Mouse (Mus musculus) G1E (cell line): ENCODE data around the gene Wfikkn2. TPM values are rescaled to one million over a fixed set of nuclear protein-coding genes. Genes with fewer than 3 reads are reported as not detected.

Source experiments
- ATAC-seq: 2 replicates; pipeline ENCODE4 v1.8.0; 2016; ENCODE audit warnings: mild to moderate bottlenecking; ENCODE audit not compliant: insufficient number of reproducible peaks, poor library complexity, low FRiP score, severe bottlenecking; ENCODE audit errors: extremely low read depth
- DNase-seq: peaks from one replicate; pipeline ENCODE4 v3.0.0; 2012; ENCODE audit warnings: low spot score
- H3K27me3 ChIP-seq: 2 replicates; pipeline ENCODE4 v1.6.1; 2012; ENCODE audit warnings: mild to moderate bottlenecking, low read length, inconsistent platforms; ENCODE audit not compliant: insufficient read depth
- H3K36me3 ChIP-seq: replicated peaks from 2 replicates; pipeline ENCODE3; 2012; ENCODE audit warnings: mild to moderate bottlenecking, inconsistent platforms
- H3K4me1 ChIP-seq: 2 replicates; pipeline ENCODE4 v1.6.1; 2012; ENCODE audit warnings: low read depth, low read length, inconsistent platforms, mixed read lengths; ENCODE audit not compliant: insufficient read depth
- H3K4me3 ChIP-seq: 2 replicates; pipeline ENCODE4 v1.5.1; 2012; ENCODE audit warnings: low read depth, mild to moderate bottlenecking, inconsistent platforms, low read length, moderate library complexity, mixed read lengths
- H3K9me3 ChIP-seq: replicated peaks from 2 replicates; pipeline ENCODE4 v1.6.1; 2012; ENCODE audit warnings: inconsistent platforms
- CTCF ChIP-seq: IDR thresholded peaks from 2 replicates; pipeline ENCODE4 v1.5.1; 2012; ENCODE audit warnings: low read depth, low read length, inconsistent platforms, mixed read lengths
- GATA1 ChIP-seq: IDR thresholded peaks from 2 replicates; pipeline ENCODE4 v1.6.1; 2012; ENCODE audit warnings: borderline replicate concordance, low read length, inconsistent platforms, mixed read lengths
- GATA2 ChIP-seq: IDR thresholded peaks from 2 replicates; pipeline ENCODE4 v1.6.1; 2012; ENCODE audit warnings: low read depth, low read length, inconsistent platforms, borderline replicate concordance
- POLR2AphosphoS5 ChIP-seq: IDR thresholded peaks from 2 replicates; pipeline ENCODE4 v1.6.1; 2012; ENCODE audit warnings: low read depth, low read length, inconsistent platforms; ENCODE audit not compliant: insufficient replicate concordance
- TAL1 ChIP-seq: conservative IDR thresholded peaks from 2 replicates; pipeline ENCODE4 v1.6.1; 2012; ENCODE audit warnings: low read depth, low read length, inconsistent platforms, mixed read lengths
- polyA plus RNA-seq: library from polyadenylated mRNA; stranded (reverse); fragments of >175 nt; gene quantifications from 2 replicates; pipeline ENCODE4 v1.2.3, GENCODE M21; 2012
- total RNA-seq, 2 experiments: library from RNA; stranded (forward) in 1 of 2; stranded (reverse) in 1 of 2; fragments of 200-1000 nt in 1 of 2; fragments of >200 nt in 1 of 2; fragmentation: Nextera tagmentation in 1 of 2; gene quantifications; 2 replicates each; pipeline ENCODE4 v1.2.3; 2014 to 2017

The Wfikkn2 gene
- total and polyA plus RNA-seq, 3 experiments = 0.03 to 0.05 TPM; not detected in 1

GRCm38 (mm10) chr11:94282291-94282690 lies 36.5 kb upstream of the Wfikkn2 start:
- H3K9me3 ChIP-seq = no peaks in the 10 kb centered on the region
- H3K27me3 ChIP-seq = no peaks in the 10 kb centered on the region
- TF ChIP-seq TAL1 = no peak
- no peak for TF ChIP-seq GATA2
- TF ChIP-seq CTCF = no peak
- TF ChIP-seq POLR2AphosphoS5 = no peak
- ATAC-seq (no peak), DNase-seq (no peak)
- H3K4me3 ChIP-seq = no peak overlapping the region
- peaks cover 64% of the 10 kb centered on the region for H3K36me3 ChIP-seq
- H3K4me1 ChIP-seq = peaks cover 18% of the 10 kb centered on the region

- H3K36me3 ChIP-seq = peaks cover 56% of the 10 kb centered on the region
- H3K4me3 ChIP-seq = no peak within 1 kb of the TSS
- peaks cover 24% of the 10 kb centered on the region for H3K4me1 ChIP-seq
- no peak for DNase-seq
- ATAC-seq = no peak
- TF ChIP-seq POLR2AphosphoS5 = no peak
- no peak for TF ChIP-seq GATA1
- no peak for TF ChIP-seq CTCF
- TF ChIP-seq GATA2 = no peak
- no peak for TF ChIP-seq TAL1
- H3K27me3 ChIP-seq = no peaks in the 10 kb centered on the region
- no peaks in the 10 kb centered on the region for H3K9me3 ChIP-seq
Measured at GRCm38 (mm10) chr11:94281199-94282181, 35.7 kb upstream of the Wfikkn2 start, which contains the start of gene Gm21885. Gene Gm21885, plus strand, starts transcription at chr11:94281873.

- H3K4me1 ChIP-seq = peaks cover 58% of the 10 kb centered on the region
- DNase-seq = peak; percentile 60
- H3K36me3 ChIP-seq = peaks cover 13% of the 10 kb centered on the region
- TF ChIP-seq CTCF (peak; percentile 94), POLR2AphosphoS5 (no peak)
- H3K27me3 ChIP-seq = no peaks in the 10 kb centered on the region
- peak; percentile 62 for ATAC-seq
- H3K4me3 ChIP-seq = peak overlapping the region; percentile 56; the same call in 1 of the 2 replicates
- H3K9me3 ChIP-seq = no peaks in the 10 kb centered on the region
Measured at GRCm38 (mm10) chr11:94276869-94277337, 31.1 kb upstream of the Wfikkn2 start.

- Histone ChIP-seq H3K9me3 (no peaks in the 10 kb centered on the region), H3K4me1 (peaks cover 54% of the 10 kb centered on the region), H3K27me3 (no peaks in the 10 kb centered on the region), H3K4me3 (no peak overlapping the region), H3K36me3 (peaks cover 2% of the 10 kb centered on the region)
- DNase-seq (no peak), ATAC-seq (no peak)
- TF ChIP-seq POLR2AphosphoS5 = no peak
- TF ChIP-seq TAL1 = no peak
- TF ChIP-seq CTCF = no peak
- TF ChIP-seq GATA2 = no peak
- TF ChIP-seq GATA1 = no peak
Measured at GRCm38 (mm10) chr11:94275686-94276085, 29.9 kb upstream of the Wfikkn2 start.

- Histone ChIP-seq H3K36me3 (no peaks in the 10 kb centered on the region), H3K27me3 (no peaks in the 10 kb centered on the region), H3K9me3 (no peaks in the 10 kb centered on the region), H3K4me3 (no peak overlapping the region; the same call in 1 of the 2 replicates), H3K4me1 (peaks cover 54% of the 10 kb centered on the region)
- ATAC-seq (no peak), DNase-seq (no peak)
- TF ChIP-seq TAL1 (no peak), GATA1 (no peak), CTCF (no peak), GATA2 (no peak), POLR2AphosphoS5 (no peak)
Measured at GRCm38 (mm10) chr11:94275226-94275625, 29.4 kb upstream of the Wfikkn2 start.

GRCm38 (mm10) chr11:94274206-94274867 lies 28.5 kb upstream of the Wfikkn2 start:
- DNase-seq = no peak
- no peaks in the 10 kb centered on the region for H3K9me3 ChIP-seq
- no peaks in the 10 kb centered on the region for H3K36me3 ChIP-seq
- ATAC-seq = 0 out of 2 replicates have a peak, but pooled peaks have one; percentile 25
- peak overlapping the region; percentile 44; the same call in 1 of the 2 replicates for H3K4me3 ChIP-seq
- H3K4me1 ChIP-seq = peaks cover 59% of the 10 kb centered on the region
- H3K27me3 ChIP-seq = peaks cover 7% of the 10 kb centered on the region; the same call in 1 of the 2 replicates
- no peak for TF ChIP-seq GATA1
- no peak for TF ChIP-seq GATA2
- TF ChIP-seq POLR2AphosphoS5 = no peak
- no peak for TF ChIP-seq TAL1
- no peak for TF ChIP-seq CTCF
